Mouse (Mus musculus): ENCODE data around the gene Ranbp3. TPM values are rescaled to one million over a fixed set of nuclear protein-coding genes. Genes with fewer than 3 reads are reported as not detected.
"Not testable (repeated sequence)": the region's sequence is repeated elsewhere in the genome, so short reads cannot be mapped to it uniquely, and the experiment has no call there.

Gene Ranbp3
- polyA plus RNA-seq (2016; fragmentation: Nextera tagmentation; extraction: Ambion mirVana), result 144 and 147 TPM in 2 replicates

GRCm38 (mm10) chr17:56672941-56673646, at the start of gene Ranbp3:
TSS of gene Ranbp3 (plus strand) at chr17:56673294.
- Histone ChIP-seq H3K36me3 (replicated peaks) (peaks cover 38% of the 10 kb centered on the region), H3K27ac (peak within 1 kb of the TSS; percentile 98), H3K27me3 (ENCODE audit: poor library complexity, severe bottlenecking) (peaks cover 6% of the 10 kb centered on the region), H3K4me3 (peak within 1 kb of the TSS; percentile 84), H3K9me3 (no peaks in the 10 kb centered on the region), H3K4me1 (peaks cover 46% of the 10 kb centered on the region)
- WGBS, result under 1% methylated on average over 65 of the region's 66 CpGs
- DNase-seq (ENCODE audit: extremely low spot score, low spot score), result peak; percentile 100

- no peak for DNase-seq (ENCODE audit: extremely low spot score, low spot score)
- Histone ChIP-seq H3K4me1 (peaks cover 33% of the 10 kb centered on the region), H3K36me3 (replicated peaks) (peaks cover 50% of the 10 kb centered on the region), H3K4me3 (peak overlapping the region; percentile 100), H3K27ac (no peak overlapping the region), H3K9me3 (no peaks in the 10 kb centered on the region), H3K27me3 (ENCODE audit: poor library complexity, severe bottlenecking) (no peaks in the 10 kb centered on the region)
- 87% methylated on average over 3 of the region's 3 CpGs for WGBS
Observed at GRCm38 (mm10) chr17:56625495-56625894, 47.6 kb upstream of the Ranbp3 start.

GRCm38 (mm10) chr17:56626260-56626659, 46.8 kb upstream of the Ranbp3 start:
- no peaks in the 10 kb centered on the region for H3K9me3 ChIP-seq
- WGBS, result 1% methylated on average over 32 of the region's 32 CpGs
- peaks cover 33% of the 10 kb centered on the region for H3K4me1 ChIP-seq
- no peak for DNase-seq (ENCODE audit: extremely low spot score, low spot score)
- H3K36me3 ChIP-seq (replicated peaks), result peaks cover 43% of the 10 kb centered on the region
- peak overlapping the region; percentile 94 for H3K27ac ChIP-seq
- peak overlapping the region; percentile 100 for H3K4me3 ChIP-seq
- H3K27me3 ChIP-seq (ENCODE audit: poor library complexity, severe bottlenecking), result no peaks in the 10 kb centered on the region

DNA sequence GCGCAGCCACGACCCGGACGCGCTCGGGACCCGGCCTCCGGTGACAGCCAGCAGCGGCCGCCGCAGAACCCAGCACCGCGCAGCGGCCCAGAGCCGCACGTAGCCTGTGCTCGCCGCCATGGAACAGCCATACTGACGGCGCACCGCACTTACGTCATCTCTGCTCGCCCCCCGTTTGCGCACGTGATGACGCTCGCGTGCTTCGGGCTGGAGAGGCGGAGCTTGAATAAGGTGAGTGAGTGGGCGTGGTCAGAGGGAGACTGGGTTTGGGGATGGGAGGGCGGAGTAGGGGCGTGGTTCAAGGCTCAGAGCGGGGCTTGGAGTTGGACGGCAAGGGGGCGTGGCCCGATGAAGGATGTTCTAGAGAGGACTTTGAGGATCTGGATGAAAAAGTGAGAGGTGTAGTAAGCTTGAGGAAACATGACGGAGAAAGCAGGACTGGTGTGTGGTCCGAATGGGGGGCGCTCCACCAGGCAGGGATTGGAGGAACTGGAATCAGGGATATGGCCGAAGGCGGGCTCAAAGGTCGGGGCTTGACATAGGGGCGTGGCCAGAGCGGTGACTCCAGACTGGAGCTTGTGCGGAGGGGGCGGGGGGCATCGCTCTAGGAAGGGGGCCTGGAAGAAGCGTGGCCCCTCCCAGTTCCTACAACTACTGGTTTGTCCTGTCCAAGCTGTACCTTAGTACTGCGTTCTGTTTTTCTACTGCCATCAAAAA, 46.2 kb upstream of the Ranbp3 start, which contains the start of gene Lonp1:
Lonp1 (minus strand) TSS at position 134 of the 717 bp plus-strand sequence.
- peak within 1 kb of the TSS; percentile 94 for H3K27ac ChIP-seq

DNA sequence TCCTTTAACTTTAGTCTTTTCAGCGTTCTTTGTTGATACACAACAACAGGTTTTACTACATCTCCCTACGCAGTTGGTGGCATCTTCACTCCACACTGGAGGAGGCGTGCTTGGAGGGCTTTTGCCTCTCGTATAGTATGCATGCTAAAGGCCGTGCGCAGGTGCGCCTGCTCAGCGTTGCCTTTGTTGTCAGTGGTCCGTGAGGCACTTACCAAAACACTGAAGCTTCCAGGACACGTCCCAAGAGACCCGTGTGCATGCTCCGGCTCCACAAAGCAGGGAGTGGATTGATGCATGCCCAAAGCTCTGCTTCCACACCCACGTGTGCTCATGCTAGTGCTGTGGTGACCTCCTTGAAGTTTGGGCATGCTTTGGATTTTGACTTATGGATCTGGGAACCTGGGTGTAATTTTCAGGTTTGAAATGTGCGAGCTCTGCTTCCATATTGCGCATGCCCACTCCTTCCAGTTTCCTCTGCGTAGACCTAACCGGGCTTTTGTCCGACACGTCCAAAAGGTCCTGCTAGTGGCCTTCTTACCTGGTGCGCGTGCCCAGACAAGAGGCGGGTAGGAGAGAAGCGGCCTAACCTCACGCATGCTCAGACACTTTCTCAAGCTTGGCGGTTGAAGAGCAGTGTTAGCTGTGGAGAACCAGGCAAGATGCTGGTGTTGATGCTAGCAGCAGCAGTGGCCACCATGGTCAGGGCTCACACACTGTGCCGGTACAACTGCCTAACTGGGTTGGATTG, 45.4 kb upstream of the Ranbp3 start, which contains the start of gene Catsperd:
Catsperd (plus strand) TSS at position 614 of the 748 bp plus-strand sequence.
- Histone ChIP-seq H3K27me3 (ENCODE audit: poor library complexity, severe bottlenecking) (no peaks in the 10 kb centered on the region), H3K4me3 (peak within 1 kb of the TSS; percentile 100), H3K9me3 (no peaks in the 10 kb centered on the region), H3K27ac (peak within 1 kb of the TSS; percentile 94), H3K4me1 (peaks cover 33% of the 10 kb centered on the region), H3K36me3 (replicated peaks) (peaks cover 28% of the 10 kb centered on the region)
- WGBS, result 12% methylated on average over 26 of the region's 26 CpGs
- peak; percentile 36 for DNase-seq (ENCODE audit: extremely low spot score, low spot score)

More for the DNA sequence above, 46.2 kb upstream of the Ranbp3 start, which contains the start of gene Lonp1:
- peaks cover 36% of the 10 kb centered on the region for H3K36me3 ChIP-seq (replicated peaks)
- peaks cover 33% of the 10 kb centered on the region for H3K4me1 ChIP-seq
- DNase-seq (ENCODE audit: extremely low spot score, low spot score), result peak; percentile 99
- no peaks in the 10 kb centered on the region for H3K27me3 ChIP-seq (ENCODE audit: poor library complexity, severe bottlenecking)
- no peaks in the 10 kb centered on the region for H3K9me3 ChIP-seq
- peak within 1 kb of the TSS; percentile 100 for H3K4me3 ChIP-seq
- under 1% methylated on average over 51 of the region's 51 CpGs for WGBS

GRCm38 (mm10) chr17:56629800-56630781, 43.0 kb upstream of the Ranbp3 start:
- H3K9me3 ChIP-seq; DNase-seq (ENCODE audit: extremely low spot score, low spot score); H3K36me3 ChIP-seq (replicated peaks); H3K27me3 ChIP-seq (ENCODE audit: poor library complexity, severe bottlenecking); H3K27ac ChIP-seq; H3K4me3 ChIP-seq: not testable (repeated sequence)
- WGBS, result 91% methylated on average over 27 of the region's 27 CpGs
- peaks cover 29% of the 10 kb centered on the region for H3K4me1 ChIP-seq

- Histone ChIP-seq H3K4me3 (no peak overlapping the region), H3K9me3 (no peaks in the 10 kb centered on the region), H3K4me1 (peaks cover 13% of the 10 kb centered on the region), H3K27ac (no peak overlapping the region), H3K27me3 (ENCODE audit: poor library complexity, severe bottlenecking) (no peaks in the 10 kb centered on the region), H3K36me3 (replicated peaks) (no peaks in the 10 kb centered on the region)
- DNase-seq (ENCODE audit: extremely low spot score, low spot score), result no peak
- WGBS, result 50% methylated on average over 4 of the region's 4 CpGs
Observed at GRCm38 (mm10) chr17:56631807-56632206, 41.3 kb upstream of the Ranbp3 start.

DNA sequence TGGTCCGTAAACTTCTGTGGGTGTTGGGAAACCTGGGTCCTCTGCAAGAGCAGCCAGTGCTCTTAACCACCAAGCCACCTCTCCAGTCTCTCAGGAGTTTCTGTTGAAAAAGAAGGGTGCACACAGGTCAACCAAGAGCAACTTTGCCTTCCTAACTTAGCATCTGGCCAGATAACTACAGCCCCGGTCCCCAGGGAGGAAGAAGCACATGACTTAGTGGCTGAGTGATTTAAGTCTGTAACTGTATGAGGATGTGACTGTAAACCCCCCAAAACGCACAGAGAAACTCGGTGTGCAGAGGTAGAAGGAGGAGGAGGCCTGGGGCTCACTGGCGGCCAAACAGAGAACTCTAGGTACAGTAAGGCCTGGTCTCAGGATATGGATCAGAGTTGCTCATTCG, 39.1 kb upstream of the Ranbp3 start:
- H3K4me3 ChIP-seq, result no peak overlapping the region
- no peak for DNase-seq (ENCODE audit: extremely low spot score, low spot score)
- no peaks in the 10 kb centered on the region for H3K9me3 ChIP-seq
- no peaks in the 10 kb centered on the region for H3K27me3 ChIP-seq (ENCODE audit: poor library complexity, severe bottlenecking)
- H3K36me3 ChIP-seq (replicated peaks), result no peaks in the 10 kb centered on the region
- WGBS, result 88% methylated on average over 6 of the region's 6 CpGs
- no peak overlapping the region for H3K27ac ChIP-seq
- H3K4me1 ChIP-seq, result no peaks in the 10 kb centered on the region

- no peak overlapping the region for H3K4me3 ChIP-seq
- H3K4me1 ChIP-seq, result no peaks in the 10 kb centered on the region
- H3K27ac ChIP-seq, result no peak overlapping the region
- 91% methylated on average over 4 of the region's 4 CpGs for WGBS
- H3K36me3 ChIP-seq (replicated peaks), result no peaks in the 10 kb centered on the region
- H3K27me3 ChIP-seq (ENCODE audit: poor library complexity, severe bottlenecking), result no peaks in the 10 kb centered on the region
- no peak for DNase-seq (ENCODE audit: extremely low spot score, low spot score)
- no peaks in the 10 kb centered on the region for H3K9me3 ChIP-seq
Observed at GRCm38 (mm10) chr17:56643237-56643636, 29.9 kb upstream of the Ranbp3 start.

GRCm38 (mm10) chr17:56647546-56647945, 25.5 kb upstream of the Ranbp3 start:
- 75% methylated on average over 12 of the region's 13 CpGs for WGBS
- no peaks in the 10 kb centered on the region for H3K36me3 ChIP-seq (replicated peaks)
- no peaks in the 10 kb centered on the region for H3K4me1 ChIP-seq

GRCm38 (mm10) chr17:56651801-56652200, 21.3 kb upstream of the Ranbp3 start:
- Histone ChIP-seq H3K4me1 (0 out of 2 replicates have a peak, but pooled peaks cover 3% of the 10 kb centered on the region), H3K36me3 (replicated peaks) (no peaks in the 10 kb centered on the region), H3K27me3 (ENCODE audit: poor library complexity, severe bottlenecking) (no peaks in the 10 kb centered on the region), H3K27ac (no peak overlapping the region), H3K9me3 (no peaks in the 10 kb centered on the region), H3K4me3 (no peak overlapping the region)
- WGBS, result 44% methylated on average over 10 of the region's 10 CpGs
- DNase-seq (ENCODE audit: extremely low spot score, low spot score), result no peak

More at GRCm38 (mm10) chr17:56647546-56647945, 25.5 kb upstream of the Ranbp3 start:
- Histone ChIP-seq H3K27ac (no peak overlapping the region), H3K4me3 (no peak overlapping the region), H3K9me3 (no peaks in the 10 kb centered on the region), H3K27me3 (ENCODE audit: poor library complexity, severe bottlenecking) (no peaks in the 10 kb centered on the region)
- no peak for DNase-seq (ENCODE audit: extremely low spot score, low spot score)

All from forebrain, embryonic 10.5 days (tissue).